Mouse (Mus musculus) left cerebral cortex, adult 8-10 months (tissue): ENCODE results near the gene Tinagl1. TPM values are rescaled to one million over a fixed set of nuclear protein-coding genes. Genes with fewer than 3 reads are reported as not detected.
A peak's percentile ranks its signal among the peaks of the same experiment; 100 is the strongest.

Source experiments
- DNase-seq, 2 experiments: peaks; one replicate each; pipeline ENCODE4 v3.0.0; 2022; ENCODE audit warnings: low spot score in 2 of 2
- total RNA-seq, 4 experiments: library from RNA; stranded (reverse); gene quantifications; 2 replicates each; pipeline ENCODE4 v1.2.4; 2022

Gene Tinagl1
- 10 to 100 TPM in 1 of 4 experiments, 1 to 10 TPM in 3; 7.7 to 10.5 (median 9.0) TPM for total RNA-seq

- no peak for DNase-seq
Measured at GRCm38 (mm10) chr4:130175072-130175711, at the start of gene Tinagl1. Tinagl1 (minus strand) TSS chr4:130175122.

GRCm38 (mm10) chr4:130224071-130224470 lies 49.1 kb upstream of the Tinagl1 start:
- DNase-seq: no peak

- no peak for DNase-seq
Measured at GRCm38 (mm10) chr4:130222179-130222578, 47.3 kb upstream of the Tinagl1 start, which contains the start of gene Gm853. Gm853 (minus strand) TSS chr4:130222401.

GRCm38 (mm10) chr4:130220176-130220575 lies 45.3 kb upstream of the Tinagl1 start:
- DNase-seq: no peak

- DNase-seq: no peak
Measured at GRCm38 (mm10) chr4:130215392-130215791, 40.5 kb upstream of the Tinagl1 start.

- DNase-seq: no peak
Measured at GRCm38 (mm10) chr4:130213857-130214256, 38.9 kb upstream of the Tinagl1 start.

- no peak for DNase-seq
Measured at GRCm38 (mm10) chr4:130213197-130213596, 38.3 kb upstream of the Tinagl1 start.

- DNase-seq: no peak
Measured at GRCm38 (mm10) chr4:130212421-130212820, 37.5 kb upstream of the Tinagl1 start.

GRCm38 (mm10) chr4:130211870-130212269 lies 36.9 kb upstream of the Tinagl1 start:
- DNase-seq: no peak

GRCm38 (mm10) chr4:130198694-130199670 lies 24.1 kb upstream of the Tinagl1 start:
- DNase-seq: peak; percentile 65 to 96

GRCm38 (mm10) chr4:130196542-130196941 lies 21.6 kb upstream of the Tinagl1 start:
- DNase-seq: no peak

- no peak for DNase-seq
Measured at GRCm38 (mm10) chr4:130195924-130196323, 21.0 kb upstream of the Tinagl1 start.

- DNase-seq: no peak
Measured at GRCm38 (mm10) chr4:130192266-130192665, 17.3 kb upstream of the Tinagl1 start.

- DNase-seq: no peak
Measured at GRCm38 (mm10) chr4:130189606-130190005, 14.7 kb upstream of the Tinagl1 start.

- DNase-seq: peak; percentile 31 to 60
Measured at GRCm38 (mm10) chr4:130188806-130189297, 13.9 kb upstream of the Tinagl1 start.

- no peak for DNase-seq
Measured at GRCm38 (mm10) chr4:130186891-130187290, 12.0 kb upstream of the Tinagl1 start.

- DNase-seq: no peak
Measured at GRCm38 (mm10) chr4:130186450-130186849, 11.5 kb upstream of the Tinagl1 start.

- DNase-seq: no peak
Measured at GRCm38 (mm10) chr4:130183879-130184278, 9.0 kb upstream of the Tinagl1 start.

- DNase-seq: no peak
Measured at GRCm38 (mm10) chr4:130183023-130183422, 8.1 kb upstream of the Tinagl1 start.

GRCm38 (mm10) chr4:130181886-130182285 lies 7.0 kb upstream of the Tinagl1 start:
- DNase-seq: no peak

GRCm38 (mm10) chr4:130180909-130181602 lies 6.1 kb upstream of the Tinagl1 start:
- DNase-seq: no peak
